Comparison of ENCODE assay signal across 8 mouse cellular contexts in the genomic region with DNA sequence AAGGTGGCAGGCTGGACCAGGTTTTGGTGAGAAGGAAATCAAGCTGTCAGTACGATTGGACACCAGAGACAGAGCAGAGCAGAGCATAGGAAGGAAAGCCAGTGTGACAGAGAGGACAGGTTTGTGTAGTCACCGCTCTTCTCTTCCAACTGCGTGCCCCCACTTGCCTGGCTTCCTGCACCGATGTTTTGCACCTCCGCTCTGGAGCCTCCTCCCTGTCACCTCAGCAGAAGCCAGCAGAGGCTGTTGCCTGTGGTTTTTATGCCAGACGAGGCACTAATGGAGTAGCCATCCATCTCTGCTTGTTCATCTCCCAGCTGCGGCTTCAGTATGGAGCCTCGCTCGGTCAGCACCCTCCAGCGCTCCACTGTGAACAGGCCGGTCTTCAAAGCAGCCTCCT. TPM values are rescaled to one million over a fixed set of nuclear protein-coding genes. Genes with fewer than 3 reads are reported as not detected.
DNase-seq lines count a peak whose midpoint lies in the region; ATAC-seq and TF ChIP-seq lines count a peak whose summit lies in the region.
"Had no signal": no experiment of that assay in that cellular context is flagged by ENCODE, and none has a peak within 500 bp of the region (broad histone marks: within the 10 kb centered on the region; RNA-seq: fewer than 3 reads in every experiment).

No protein-coding gene starts in this region.

- H3K79me2 ChIP-seq in myocyte (ENCODE audit: control insufficient read depth, insufficient read depth), result peaks cover 52% of the 10 kb centered on the region

- no peaks in the 10 kb centered on the region for H3K9me3 ChIP-seq in kidney, embryonic 14.5 days (ENCODE audit: control insufficient read depth, low read length)
- no peaks in the 10 kb centered on the region for H3K9me3 ChIP-seq in hindbrain, embryonic 12.5 days (replicated peaks)

- H3K4me3 ChIP-seq in kidney, embryonic 14.5 days (ENCODE audit: low read length), result no peak overlapping the region
- H3K4me3 ChIP-seq in cortical plate, adult 2 months (ENCODE audit: insufficient read depth, low read length), result peak overlapping the region; percentile 73
- no peak overlapping the region for H3K4me3 ChIP-seq in hindbrain, embryonic 12.5 days
- H3K4me3 ChIP-seq in myocyte, result peak overlapping the region; percentile 17

- H3K27ac ChIP-seq in kidney, embryonic 14.5 days (ENCODE audit: low read depth, low read length), result no peak overlapping the region
- no peak overlapping the region for H3K27ac ChIP-seq in cortical plate, adult 2 months (ENCODE audit: insufficient read depth, low read length)
- no peak overlapping the region for H3K27ac ChIP-seq in hindbrain, embryonic 12.5 days

- no peaks in the 10 kb centered on the region for H3K27me3 ChIP-seq in kidney, embryonic 14.5 days (ENCODE audit: control insufficient read depth, insufficient read depth, low read length)
- H3K27me3 ChIP-seq in hindbrain, embryonic 12.5 days, result no peaks in the 10 kb centered on the region
- H3K27me3 ChIP-seq in myocyte (ENCODE audit: control insufficient read depth, insufficient read depth, insufficient read length), result no peaks in the 10 kb centered on the region

- ATAC-seq in kidney, embryonic 14.5 days (ENCODE audit: low FRiP score, low TSS enrichment), result no peak
- peak; percentile 26; the same call in 1 of the 2 replicates for ATAC-seq in hindbrain, embryonic 12.5 days (ENCODE audit: low FRiP score)
- ATAC-seq: lung, postnatal 0 days had no signal

- H3K4me1 ChIP-seq in kidney, embryonic 14.5 days (ENCODE audit: control insufficient read depth, insufficient read depth, low read length), result peaks cover 25% of the 10 kb centered on the region
- peaks cover 2% of the 10 kb centered on the region for H3K4me1 ChIP-seq in cortical plate, adult 2 months (ENCODE audit: control insufficient read depth, insufficient read depth, low read length)
- H3K4me1 ChIP-seq in hindbrain, embryonic 12.5 days, result peaks cover 39% of the 10 kb centered on the region

- TF ChIP-seq POLR2A in cortical plate, adult 2 months (IDR thresholded peaks at IDR 0.05; ENCODE audit: extremely low read depth, insufficient read depth, low read length), result peak; percentile 46; the same call in 1 of the 2 replicates
- no peak for TF ChIP-seq POLR2A in myocyte (IDR thresholded peaks at IDR 0.05; ENCODE audit: insufficient read length, low read depth)

- no peak for DNase-seq in kidney, adult 9 months
- no peak for DNase-seq in cerebellum, adult 18-20 months
- DNase-seq in embryo, embryonic 9.5 days (ENCODE audit: extremely low spot score), result no peak

- H3K36me3 ChIP-seq in kidney, embryonic 14.5 days (ENCODE audit: control insufficient read depth, insufficient read depth, low read length), result peaks cover 11% of the 10 kb centered on the region
- H3K36me3 ChIP-seq in hindbrain, embryonic 12.5 days, result peaks cover 8% of the 10 kb centered on the region
- peaks cover 3% of the 10 kb centered on the region for H3K36me3 ChIP-seq in myocyte (ENCODE audit: control insufficient read depth, insufficient read depth)

- H3K4me2 ChIP-seq in kidney, embryonic 14.5 days (replicated peaks; ENCODE audit: low read depth, low read length), result no peak overlapping the region
- peak overlapping the region; percentile 67 for H3K4me2 ChIP-seq in hindbrain, embryonic 12.5 days (replicated peaks)
- H3K4me2 ChIP-seq in myocyte (ENCODE audit: low read depth), result peak overlapping the region; percentile 72

- TF ChIP-seq CTCF in cortical plate, adult 2 months (IDR thresholded peaks at IDR 0.05; ENCODE audit: extremely low read depth, insufficient read depth, low read length), result no peak

- WGBS in kidney, embryonic 14.5 days, result 47% methylated on average over 11 of the region's 11 CpGs
- WGBS in hindbrain, embryonic 12.5 days, result 44% methylated on average over 11 of the region's 11 CpGs

- H3K9ac ChIP-seq in kidney, embryonic 14.5 days (ENCODE audit: low read depth, low read length), result 0 out of 2 replicates have a peak overlapping the region, but pooled peaks have one; percentile 7
- H3K9ac ChIP-seq in hindbrain, embryonic 12.5 days, result 0 out of 2 replicates have a peak overlapping the region, but pooled peaks have one; percentile 10

- H3ac ChIP-seq in myocyte (ENCODE audit: control insufficient read depth, insufficient read length), result no peak overlapping the region

TF ChIP-seq in myocyte, 11 proteins besides CTCF, POLR2A, EP300 and RAD21:
- TF ChIP-seq MYOG (IDR thresholded peaks at IDR 0.05; ENCODE audit: control insufficient read depth in 1 of 3, insufficient read depth in 1 of 3, insufficient read length in 2 of 3, low read depth in 2 of 3) (no peak), TCF12 (IDR thresholded peaks at IDR 0.05; ENCODE audit: insufficient read depth, poor library complexity, severe bottlenecking) (no peak), USF1 (IDR thresholded peaks at IDR 0.05; ENCODE audit: low read depth) (no peak), CEBPB (IDR thresholded peaks at IDR 0.05; ENCODE audit: insufficient read depth, poor library complexity, severe bottlenecking) (no peak), MAX (IDR thresholded peaks at IDR 0.05; ENCODE audit: low read depth) (no peak), TCF3 (IDR thresholded peaks at IDR 0.05; ENCODE audit: insufficient read length, low read depth) (no peak), POLR2AphosphoS2 (IDR thresholded peaks at IDR 0.05; ENCODE audit: insufficient read length, low read depth) (no peak), REST (IDR thresholded peaks at IDR 0.05; ENCODE audit: insufficient read depth, insufficient read length) (no peak), MYOD1 (IDR thresholded peaks at IDR 0.05; ENCODE audit: control insufficient read depth in 1 of 3, insufficient read length in 2 of 3, low read depth in 2 of 3) (no peak), SRF (IDR thresholded peaks at IDR 0.05; ENCODE audit: control insufficient read depth, insufficient read length, low read depth) (no peak), E2F4 (IDR thresholded peaks at IDR 0.05; ENCODE audit: insufficient read depth) (no peak)
TF ChIP-seq in myocyte: peak in this region for 0.

RNA-seq across cellular contexts. Expression of gene Rtkn, which starts 7.6 kb away (rescaled TPM):
- 14.9 and 18.0 TPM in 2 replicates for polyA plus RNA-seq in kidney, embryonic 14.5 days (2014; fragmentation: Nextera tagmentation; extraction: Ambion mirVana)
- 163 and 169 TPM in 2 replicates for polyA plus RNA-seq in cortical plate, adult 2 months (2012; rRNA removed)
- 40.7 and 42.6 TPM in 2 replicates for polyA plus RNA-seq in hindbrain, embryonic 12.5 days (2016; fragmentation: Nextera tagmentation; extraction: Ambion mirVana)
- polyA plus RNA-seq in myocyte (2012; fragmentation: generic; extraction: Trizol), result 29.7 TPM

RNA-seq across cellular contexts. Expression of gene Wdr54, which starts 13.3 kb away (rescaled TPM):
- 6.2 and 8.6 TPM in 2 replicates for polyA plus RNA-seq in kidney, embryonic 14.5 days (2014; fragmentation: Nextera tagmentation; extraction: Ambion mirVana)
- 29.0 and 34.1 TPM in 2 replicates for polyA plus RNA-seq in cortical plate, adult 2 months (2012; rRNA removed)
- polyA plus RNA-seq in hindbrain, embryonic 12.5 days (2016; fragmentation: Nextera tagmentation; extraction: Ambion mirVana), result 11.2 and 11.5 TPM in 2 replicates
- 12.3 TPM for polyA plus RNA-seq in myocyte (2012; fragmentation: generic; extraction: Trizol)

RNA-seq across cellular contexts. Expression of gene 1700003E16Rik, which starts 13.3 kb away (rescaled TPM):
- polyA plus RNA-seq in kidney, embryonic 14.5 days (2014; fragmentation: Nextera tagmentation; extraction: Ambion mirVana), result 0.94 and 0.96 TPM in 2 replicates
- 29.7 and 31.4 TPM in 2 replicates for polyA plus RNA-seq in cortical plate, adult 2 months (2012; rRNA removed)
- polyA plus RNA-seq in hindbrain, embryonic 12.5 days (2016; fragmentation: Nextera tagmentation; extraction: Ambion mirVana), result 4.4 and 5.2 TPM in 2 replicates
- 1.9 TPM for polyA plus RNA-seq in myocyte (2012; fragmentation: generic; extraction: Trizol)

RNA-seq across cellular contexts. Expression of gene Ino80b, which starts 17.7 kb away (rescaled TPM):
- polyA plus RNA-seq in kidney, embryonic 14.5 days (2014; fragmentation: Nextera tagmentation; extraction: Ambion mirVana), result 18.8 and 20.0 TPM in 2 replicates
- polyA plus RNA-seq in cortical plate, adult 2 months (2012; rRNA removed), result 23.2 and 25.5 TPM in 2 replicates
- 19.6 and 19.9 TPM in 2 replicates for polyA plus RNA-seq in hindbrain, embryonic 12.5 days (2016; fragmentation: Nextera tagmentation; extraction: Ambion mirVana)
- polyA plus RNA-seq in myocyte (2012; fragmentation: generic; extraction: Trizol), result 38.3 TPM

RNA-seq across cellular contexts. Expression of gene Wbp1, which starts 21.5 kb away (rescaled TPM):
- polyA plus RNA-seq in kidney, embryonic 14.5 days (2014; fragmentation: Nextera tagmentation; extraction: Ambion mirVana), result 123 and 125 TPM in 2 replicates
- 74.4 and 78.5 TPM in 2 replicates for polyA plus RNA-seq in cortical plate, adult 2 months (2012; rRNA removed)
- polyA plus RNA-seq in hindbrain, embryonic 12.5 days (2016; fragmentation: Nextera tagmentation; extraction: Ambion mirVana), result 206 and 212 TPM in 2 replicates
- polyA plus RNA-seq in myocyte (2012; fragmentation: generic; extraction: Trizol), result 79.6 TPM

Comparison
In these comparisons a context has a peak if more than half of its experiments do, and no peak if none do; other contexts are left out.
1. H3K4me3 ChIP-seq: peak in cortical plate, adult 2 months (single experiment) and myocyte (single experiment); none in kidney, embryonic 14.5 days (single experiment) and hindbrain, embryonic 12.5 days (single experiment).